Mouse (Mus musculus) CH12.LX (cell line): ENCODE results near the gene Prr15. TPM values are rescaled to one million over a fixed set of nuclear protein-coding genes. Genes with fewer than 3 reads are reported as not detected.

Source experiments
- DNase-seq: peaks from one replicate; pipeline ENCODE4 v3.0.0-alpha.2; 2013; ENCODE audit errors: extremely low read depth
- H3K27ac ChIP-seq: 2 replicates; pipeline ENCODE4 v1.5.1; 2012; ENCODE audit warnings: low read depth, mild to moderate bottlenecking, control low read depth, moderate library complexity; ENCODE audit not compliant: insufficient read depth
- H3K27me3 ChIP-seq: replicated peaks from 2 replicates; pipeline ENCODE3; 2012; ENCODE audit warnings: inconsistent platforms
- H3K36me3 ChIP-seq, 2 experiments: replicated peaks in 1 of 2; 2 replicates each; pipeline versions ENCODE3 to v1.6.1; 2012; ENCODE audit warnings: inconsistent platforms in 1 of 2, low read length in 1 of 2, mild to moderate bottlenecking in 1 of 2, mixed read lengths in 1 of 2, moderate library complexity in 1 of 2; ENCODE audit not compliant: control insufficient read depth in 1 of 2, insufficient read depth in 1 of 2
- H3K4me1 ChIP-seq, 2 experiments: 2 replicates each; pipeline ENCODE4 v1.6.1; 2012; ENCODE audit warnings: inconsistent platforms in 1 of 2, moderate library complexity in 1 of 2; ENCODE audit not compliant: insufficient read depth in 2 of 2, control insufficient read depth in 1 of 2
- H3K4me2 ChIP-seq: 2 replicates; pipeline ENCODE4 v1.6.1; 2012; ENCODE audit warnings: low read depth, mild to moderate bottlenecking, control low read depth; ENCODE audit not compliant: poor library complexity, insufficient read depth, severe bottlenecking
- H3K4me3 ChIP-seq, 3 experiments: fragments of 150-350 bp in 1 of 3; sonication (generic) in 1 of 3; replicated peaks in 1 of 3; 2 replicates each; pipeline versions ENCODE3 to v1.5.1; 2011 to 2012; ENCODE audit warnings: low read depth in 2 of 3, low read length in 2 of 3, mild to moderate bottlenecking in 2 of 3, moderate library complexity in 2 of 3, control low read depth in 1 of 3, improper control_type of control experiment in 1 of 3, inconsistent platforms in 1 of 3, mixed read lengths in 1 of 3; ENCODE audit not compliant: poor library complexity in 1 of 3
- H3K79me2 ChIP-seq: replicated peaks from 2 replicates; pipeline ENCODE4 v1.6.1; 2012; ENCODE audit warnings: mild to moderate bottlenecking, moderate library complexity; ENCODE audit not compliant: control insufficient read depth, poor library complexity, insufficient read depth, severe bottlenecking; ENCODE audit errors: extremely low read depth
- H3K9ac ChIP-seq: 2 replicates; pipeline ENCODE4 v1.6.1; 2012; ENCODE audit warnings: low read depth, mild to moderate bottlenecking, control low read depth, moderate library complexity; ENCODE audit not compliant: insufficient read depth
- H3K9me3 ChIP-seq: replicated peaks from 2 replicates; pipeline ENCODE3; 2012; ENCODE audit warnings: low read length, inconsistent platforms, mixed read lengths
- BHLHE40 ChIP-seq: IDR thresholded peaks from 2 replicates; pipeline ENCODE4 v1.6.1; 2011; ENCODE audit warnings: mild to moderate bottlenecking, low read depth, low read length, improper control_type of control experiment
- CHD2 ChIP-seq: IDR thresholded peaks from 2 replicates; pipeline ENCODE4 v1.6.1; 2011; ENCODE audit warnings: low read length, improper control_type of control experiment
- E2F4 ChIP-seq: IDR thresholded peaks from 2 replicates; pipeline ENCODE4 v1.6.1; 2011; ENCODE audit warnings: low read depth, low read length, improper control_type of control experiment; ENCODE audit not compliant: insufficient replicate concordance
- ELF1 ChIP-seq: IDR thresholded peaks from 2 replicates; pipeline ENCODE4 v1.6.1; 2014; ENCODE audit warnings: low read depth, mild to moderate bottlenecking, inconsistent platforms, low read length, improper control_type of control experiment
- EP300 ChIP-seq: IDR thresholded peaks from 2 replicates; pipeline ENCODE4 v1.6.1; 2011; ENCODE audit warnings: low read length, improper control_type of control experiment
- GABPA ChIP-seq: IDR thresholded peaks from 2 replicates; pipeline ENCODE4 v1.6.1; 2012; ENCODE audit warnings: low read depth, low read length, improper control_type of control experiment, inconsistent platforms; ENCODE audit not compliant: insufficient replicate concordance
- HCFC1 ChIP-seq: IDR thresholded peaks from 2 replicates; pipeline ENCODE4 v1.6.1; 2012; ENCODE audit warnings: low read depth, mild to moderate bottlenecking, inconsistent platforms, low read length, improper control_type of control experiment
- IRF4 ChIP-seq: IDR thresholded peaks from 2 replicates; pipeline ENCODE4 v1.6.1; 2014; ENCODE audit warnings: low read depth, mild to moderate bottlenecking, inconsistent platforms, low read length, improper control_type of control experiment
- JUN ChIP-seq: IDR thresholded peaks from 2 replicates; pipeline ENCODE4 v1.6.1; 2011; ENCODE audit warnings: low read depth, mild to moderate bottlenecking, low read length, improper control_type of control experiment, moderate library complexity; ENCODE audit not compliant: insufficient read depth
- JUND ChIP-seq: conservative IDR thresholded peaks from 2 replicates; pipeline ENCODE4 v1.6.1; 2011; ENCODE audit warnings: low read depth, low read length, improper control_type of control experiment
- KAT2A ChIP-seq: IDR thresholded peaks from 2 replicates; pipeline ENCODE4 v1.6.1; 2012; ENCODE audit warnings: low read length, improper control_type of control experiment, inconsistent platforms; ENCODE audit not compliant: insufficient replicate concordance
- MAFK ChIP-seq: IDR thresholded peaks from 2 replicates; pipeline ENCODE4 v1.6.1; 2011; ENCODE audit warnings: low read length, improper control_type of control experiment; ENCODE audit not compliant: insufficient replicate concordance
- MAX ChIP-seq: IDR thresholded peaks from 2 replicates; pipeline ENCODE4 v1.6.1; 2011; ENCODE audit warnings: low read length, improper control_type of control experiment
- MAZ ChIP-seq: IDR thresholded peaks from 2 replicates; pipeline ENCODE4 v1.6.1; 2012; ENCODE audit warnings: low read depth, mild to moderate bottlenecking, inconsistent platforms, low read length, improper control_type of control experiment, moderate library complexity
- MEF2A ChIP-seq: IDR thresholded peaks from 2 replicates; pipeline ENCODE4 v1.6.1; 2014; ENCODE audit warnings: low read depth, mild to moderate bottlenecking, inconsistent platforms, low read length, improper control_type of control experiment, borderline replicate concordance
- POLR2A ChIP-seq: IDR thresholded peaks from 2 replicates; pipeline ENCODE4 v1.6.1; 2011; ENCODE audit warnings: low read depth, mild to moderate bottlenecking, improper control_type of control experiment, low read length
- POLR2AphosphoS2 ChIP-seq: IDR thresholded peaks from 2 replicates; pipeline ENCODE4 v1.6.1; 2011; ENCODE audit warnings: low read depth, low read length, improper control_type of control experiment
- RCOR1 ChIP-seq: conservative IDR thresholded peaks from 2 replicates; pipeline ENCODE4 v1.6.1; 2012; ENCODE audit warnings: low read depth, mild to moderate bottlenecking, inconsistent platforms, low read length, improper control_type of control experiment
- SIN3A ChIP-seq: IDR thresholded peaks from 2 replicates; pipeline ENCODE4 v1.6.1; 2012; ENCODE audit warnings: low read length, improper control_type of control experiment, inconsistent platforms
- SMC3 ChIP-seq: IDR thresholded peaks from 2 replicates; pipeline ENCODE4 v1.6.1; 2011; ENCODE audit warnings: low read depth, low read length, improper control_type of control experiment
- UBTF ChIP-seq: IDR thresholded peaks from 2 replicates; pipeline ENCODE4 v1.6.1; 2012; ENCODE audit warnings: low read depth, mild to moderate bottlenecking, inconsistent platforms, low read length, improper control_type of control experiment, moderate library complexity
- USF1 ChIP-seq: IDR thresholded peaks from 2 replicates; pipeline ENCODE4 v1.6.1; 2014; ENCODE audit warnings: low read depth, mild to moderate bottlenecking, inconsistent platforms, low read length, improper control_type of control experiment
- ZKSCAN1 ChIP-seq: IDR thresholded peaks from 2 replicates; pipeline ENCODE4 v1.6.1; 2012; ENCODE audit warnings: low read depth, inconsistent platforms, low read length, improper control_type of control experiment, borderline replicate concordance
- ZMIZ1 ChIP-seq: IDR thresholded peaks from 2 replicates; pipeline ENCODE4 v1.6.1; 2012; ENCODE audit warnings: low read depth, mild to moderate bottlenecking, inconsistent platforms, low read length, improper control_type of control experiment
- dilution Hi-C: fragments of 300-500 bp; cut with MboI; formaldehyde crosslinking; loops from 2 replicates; pipeline ENCODE4 v1.14.3; 2020; ENCODE audit warnings: low sequenced_read_pairs; ENCODE audit not compliant: extremely low pct_unique_long_range_greater_than_20kb, extremely low pct_ligation_motif_present
- in situ Hi-C: fragments of 300-500 bp; cut with MboI; formaldehyde crosslinking; loops from 3 replicates; pipeline ENCODE4 v1.14.3; 2019; ENCODE audit warnings: low sequenced_read_pairs, low pct_ligation_motif_present, low pct_unique_long_range_greater_than_20kb, mixed read lengths
- polyA plus RNA-seq: library from polyadenylated mRNA; unstranded; fragments of >175 nt; gene quantifications from 2 replicates; pipeline ENCODE4 v1.2.1, GENCODE M21; 2012; ENCODE audit warnings: low read depth; ENCODE audit not compliant: insufficient read length
- total RNA-seq, 2 experiments: library from RNA; depleted of rRNA; stranded (reverse); fragments of 300-350 nt in 1 of 2; fragments of >200 nt in 1 of 2; gene quantifications; 2 replicates each; pipeline ENCODE4 v1.2.3; 2012 to 2014

Gene Prr15
- total RNA-seq (2012; rRNA removed) (not detected in 2 replicates), total RNA-seq (2014; rRNA removed) (not detected in 2 replicates), polyA plus RNA-seq (not detected in 2 replicates)

GRCm38 (mm10) chr6:54325246-54325885 lies at the start of gene Prr15:
Gene Prr15 (plus strand): TSS chr6:54325835.
- Histone ChIP-seq H3K9me3 (no peaks in the 10 kb centered on the region), H3K27me3 (no peaks in the 10 kb centered on the region), H3K9ac (no peak within 1 kb of the TSS), H3K4me1 (peaks cover 0 to 13% of the 10 kb centered on the region in 2 experiments; a peak in 2 of 4 replicates), H3K27ac (no peak within 1 kb of the TSS), H3K4me2 (no peak within 1 kb of the TSS), H3K36me3 (no peaks in the 10 kb centered on the region), H3K4me3 (no peak within 1 kb of the TSS), H3K79me2 (no peaks in the 10 kb centered on the region)
- no peak for DNase-seq
- dilution Hi-C loops (no loop called here), in situ Hi-C loops (no loop called here)
- no peak for TF ChIP-seq SIN3A
- no peak for TF ChIP-seq ZMIZ1
- TF ChIP-seq ELF1, result no peak
- TF ChIP-seq BHLHE40, result no peak
- TF ChIP-seq JUN, result no peak
- TF ChIP-seq GABPA, result no peak
- no peak for TF ChIP-seq CHD2

- in situ Hi-C loops, result no loop called here
- no peak overlapping the region for H3K27ac ChIP-seq
- dilution Hi-C loops, result no loop called here
- no peaks in the 10 kb centered on the region for H3K9me3 ChIP-seq
- H3K4me3 ChIP-seq, result no peak overlapping the region
- H3K79me2 ChIP-seq, result no peaks in the 10 kb centered on the region
- TF ChIP-seq MEF2A (no peak), HCFC1 (no peak), KAT2A (no peak), MAX (no peak), E2F4 (no peak), POLR2A (no peak), POLR2AphosphoS2 (no peak), ZKSCAN1 (no peak), IRF4 (no peak), ELF1 (no peak), MAFK (no peak), USF1 (no peak), UBTF (no peak), RCOR1 (no peak), EP300 (no peak), GABPA (no peak), SMC3 (no peak), JUND (no peak), ZMIZ1 (no peak), MAZ (no peak)
- H3K27me3 ChIP-seq, result no peaks in the 10 kb centered on the region
- H3K36me3 ChIP-seq, result no peaks in the 10 kb centered on the region
- no peak overlapping the region for H3K9ac ChIP-seq
- DNase-seq, result no peak
- no peak overlapping the region for H3K4me2 ChIP-seq
- H3K4me1 ChIP-seq, result peaks cover 0 to 6% of the 10 kb centered on the region in 2 experiments; a peak in 2 of 4 replicates
Measured at GRCm38 (mm10) chr6:54277234-54277633, 48.4 kb upstream of the Prr15 start.
